Mouse (Mus musculus) erythroid progenitor cell, adult 5-6 weeks (primary cell): ENCODE results near the gene Zfp663. TPM values are rescaled to one million over a fixed set of nuclear protein-coding genes. Genes with fewer than 3 reads are reported as not detected.

ENCODE experiments used
- ATAC-seq: replicated peaks from 2 replicates; pipeline ENCODE4 v1.8.0; 2016; ENCODE audit warnings: moderate number of reproducible peaks, mild to moderate bottlenecking, moderate TSS enrichment, inconsistent platforms; ENCODE audit not compliant: poor library complexity, low FRiP score, severe bottlenecking
- total RNA-seq, 2 experiments: library from RNA; stranded (forward) in 1 of 2; stranded (reverse) in 1 of 2; fragments of 150-400 nt in 1 of 2; fragments of 186-747, 209-891 nt in 1 of 2; gene quantifications; 2 replicates each; pipeline versions ENCODE4 v1.2.3 to v1.2.4; 2015 to 2017; ENCODE audit warnings: low replicate concordance in 2 of 2

Gene Zfp663
- total RNA-seq, 2 experiments from 2014 or later = not detected

DNA sequence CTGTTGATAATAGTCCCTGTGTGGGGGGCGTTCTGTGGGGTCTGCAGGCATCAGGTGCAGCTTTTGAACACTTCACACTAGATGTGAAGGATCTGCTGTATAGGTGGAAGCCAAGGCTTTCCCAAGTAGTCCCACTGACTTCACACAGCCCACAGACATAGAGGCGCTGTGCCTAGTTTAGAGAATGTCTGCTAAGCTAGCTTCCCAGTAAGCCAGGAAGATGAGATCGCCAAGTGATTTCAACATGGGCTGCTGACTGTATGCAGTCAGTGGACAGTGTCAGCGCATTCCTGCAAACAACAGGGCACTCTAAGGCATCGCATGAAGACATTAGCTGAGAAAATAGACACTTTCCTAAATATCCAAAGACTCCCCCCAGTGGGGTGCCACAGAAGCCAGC, 6.9 kb upstream of the Zfp663 start:
- no peak for ATAC-seq

DNA sequence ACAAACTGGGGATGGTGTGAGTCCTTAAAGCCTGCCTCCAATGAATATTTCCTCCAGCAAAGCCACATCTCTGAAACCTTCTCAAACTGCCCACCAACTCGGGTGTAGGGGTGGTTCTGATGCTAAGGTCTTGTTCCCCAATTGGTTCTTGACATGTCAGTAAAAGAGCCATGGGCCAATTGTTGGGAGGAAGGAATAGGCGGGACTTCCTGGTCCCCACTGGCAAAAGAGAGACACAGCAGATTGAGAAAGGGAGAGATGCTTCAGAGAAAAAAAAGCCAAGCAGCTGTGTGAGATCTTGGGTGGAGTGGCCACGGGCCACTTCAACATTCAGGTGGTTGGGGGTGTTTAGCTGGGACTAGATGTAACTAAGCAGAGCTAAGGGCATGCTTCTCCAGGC, 2.5 kb upstream of the Zfp663 start:
- no peak for ATAC-seq

DNA sequence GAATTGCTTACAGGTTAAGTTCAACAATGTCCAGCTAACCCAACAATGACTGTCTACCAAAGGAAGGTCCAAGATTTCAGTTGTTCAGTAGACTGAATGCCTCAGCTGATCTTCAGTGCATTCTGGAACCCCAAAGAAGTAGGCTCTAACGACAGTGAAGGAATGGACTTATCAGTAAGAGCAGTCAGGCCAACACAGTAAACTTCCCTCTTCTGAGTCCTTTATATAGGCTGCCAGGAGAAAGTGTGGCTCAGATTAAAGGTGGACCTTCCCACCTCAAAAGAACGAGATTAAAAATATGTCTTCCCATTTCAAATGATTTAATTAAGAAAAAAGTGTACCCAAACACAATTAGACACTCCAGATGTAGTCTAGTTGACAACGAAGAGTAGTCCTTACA, 1.8 kb upstream of the Zfp663 start:
- ATAC-seq = no peak

DNA sequence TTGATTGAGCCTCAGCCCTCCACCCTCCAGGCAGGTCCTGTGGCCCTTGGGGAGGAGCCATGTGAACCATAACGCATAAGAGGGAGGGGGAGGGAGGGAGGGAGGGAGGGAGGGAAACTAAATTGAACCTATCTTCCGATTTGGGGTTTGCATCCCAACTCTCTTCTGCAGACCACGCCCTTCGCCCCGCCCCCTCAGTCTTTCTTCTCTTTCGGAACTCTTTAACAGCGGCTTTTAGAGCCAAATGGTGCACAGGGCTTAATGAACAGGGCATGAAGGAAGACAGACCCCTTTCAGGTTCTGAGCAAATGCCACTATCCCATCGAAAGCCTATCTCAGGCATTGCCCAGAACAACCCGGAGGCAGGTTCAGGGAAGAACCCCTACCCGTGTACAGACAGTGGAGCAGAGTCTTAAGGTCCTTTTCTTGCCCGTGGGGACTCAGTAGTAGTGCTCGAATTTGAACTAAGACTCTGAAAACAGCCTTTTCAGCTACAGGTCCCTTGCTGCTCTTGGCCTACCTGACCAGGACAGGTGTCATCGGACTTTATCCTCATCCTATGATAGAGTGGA, 575 bp downstream of the Zfp663 start:
- ATAC-seq = no peak

DNA sequence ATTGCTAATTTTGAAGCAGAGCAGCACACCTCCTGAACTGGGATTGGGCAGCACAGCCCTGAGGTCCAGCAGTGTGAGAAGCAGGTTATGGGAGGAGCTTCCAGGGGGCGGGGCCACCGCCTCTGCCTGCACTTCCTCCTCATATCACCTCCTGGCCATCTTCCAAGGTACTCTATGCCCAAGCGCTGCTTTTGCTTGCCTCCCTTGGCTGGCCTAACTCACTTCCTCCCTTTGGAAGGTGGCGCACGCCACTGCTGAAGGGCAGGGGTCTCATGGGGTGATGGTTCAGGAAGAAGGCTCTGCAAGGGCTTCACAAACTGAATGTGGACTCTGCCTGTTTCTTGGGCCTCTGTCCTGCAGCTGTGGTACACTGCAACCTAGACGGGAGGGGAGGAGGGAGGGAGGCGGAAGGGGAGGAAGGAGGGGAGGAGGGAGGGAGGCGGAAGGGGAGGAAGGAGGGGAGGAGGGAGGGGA, 1.4 kb downstream of the Zfp663 start:
- ATAC-seq = no peak

DNA sequence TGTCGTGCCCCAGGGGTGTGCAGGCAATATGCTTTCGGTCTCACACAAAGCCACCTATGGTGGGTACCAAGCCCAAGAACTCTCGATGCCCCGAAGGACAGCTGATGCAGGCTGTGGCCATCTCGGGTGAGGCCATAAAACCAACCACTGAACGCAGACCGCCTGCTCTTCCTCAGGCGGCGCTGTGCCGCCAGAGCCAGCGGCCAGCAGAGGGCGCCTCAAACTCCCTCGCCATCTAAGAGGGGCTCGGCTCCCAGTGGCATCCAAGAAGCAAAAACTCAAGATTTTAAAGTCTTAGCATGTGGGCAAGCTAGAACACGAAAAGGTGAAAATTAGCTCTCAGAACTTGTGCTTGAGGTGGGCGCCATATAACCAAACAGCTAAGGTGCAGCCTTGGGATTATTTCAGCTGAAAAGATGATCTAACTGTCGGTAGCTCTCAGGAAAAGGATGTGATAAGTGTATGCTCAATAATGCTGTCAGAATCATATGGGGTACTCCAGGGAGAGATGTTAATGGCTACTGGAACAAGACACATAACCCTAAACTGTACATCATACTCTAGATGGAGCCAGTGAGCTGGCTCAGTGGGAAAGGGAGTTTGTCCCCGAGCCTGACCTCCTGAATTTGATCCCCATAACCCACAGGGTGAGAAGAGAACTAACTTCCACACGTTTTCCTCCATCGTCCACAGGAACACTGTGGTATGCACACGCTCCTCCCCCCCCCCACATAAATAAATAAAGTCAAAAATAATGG, 4.0 kb downstream of the Zfp663 start:
- ATAC-seq = peak; percentile 57

DNA sequence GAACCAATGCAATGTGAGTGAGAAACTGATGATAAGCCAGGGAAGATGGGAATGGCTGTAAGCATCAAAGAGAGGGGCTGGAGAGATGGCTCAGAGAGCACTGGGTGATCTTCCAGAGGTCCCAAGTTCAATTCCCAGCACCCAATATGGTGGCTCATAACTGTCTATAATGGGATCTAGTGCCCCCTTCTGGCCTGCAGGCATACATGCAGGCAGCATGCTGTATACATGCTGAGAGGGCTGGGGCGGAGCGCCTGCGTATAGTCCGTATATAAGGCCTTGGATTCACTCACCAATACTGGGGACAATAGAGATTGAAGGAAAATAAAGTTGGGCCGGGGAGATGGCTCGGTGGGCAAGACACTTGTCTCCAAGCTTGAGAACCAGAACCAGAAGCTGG, 5.2 kb downstream of the Zfp663 start:
- no peak for ATAC-seq

DNA sequence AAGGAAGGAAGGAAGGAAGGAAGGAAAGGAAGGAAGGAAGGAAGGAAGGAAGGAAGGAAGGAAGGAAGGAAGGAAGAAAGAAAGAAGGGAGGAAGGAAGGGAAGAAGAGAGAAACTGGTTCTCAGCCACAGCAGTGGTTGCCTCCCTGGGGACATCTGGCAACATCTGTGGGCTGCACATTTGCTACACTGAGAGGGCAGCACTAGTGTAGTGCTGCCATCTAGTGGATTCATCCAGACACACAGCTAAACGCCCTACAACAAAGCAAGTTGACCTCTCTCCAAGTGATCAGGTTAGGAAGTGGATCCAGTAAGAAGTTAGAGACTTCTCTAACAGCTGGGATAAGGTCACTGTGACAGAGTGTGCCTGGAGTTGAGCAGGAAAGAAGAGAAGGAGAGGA, 7.7 kb downstream of the Zfp663 start:
- ATAC-seq = no peak

DNA sequence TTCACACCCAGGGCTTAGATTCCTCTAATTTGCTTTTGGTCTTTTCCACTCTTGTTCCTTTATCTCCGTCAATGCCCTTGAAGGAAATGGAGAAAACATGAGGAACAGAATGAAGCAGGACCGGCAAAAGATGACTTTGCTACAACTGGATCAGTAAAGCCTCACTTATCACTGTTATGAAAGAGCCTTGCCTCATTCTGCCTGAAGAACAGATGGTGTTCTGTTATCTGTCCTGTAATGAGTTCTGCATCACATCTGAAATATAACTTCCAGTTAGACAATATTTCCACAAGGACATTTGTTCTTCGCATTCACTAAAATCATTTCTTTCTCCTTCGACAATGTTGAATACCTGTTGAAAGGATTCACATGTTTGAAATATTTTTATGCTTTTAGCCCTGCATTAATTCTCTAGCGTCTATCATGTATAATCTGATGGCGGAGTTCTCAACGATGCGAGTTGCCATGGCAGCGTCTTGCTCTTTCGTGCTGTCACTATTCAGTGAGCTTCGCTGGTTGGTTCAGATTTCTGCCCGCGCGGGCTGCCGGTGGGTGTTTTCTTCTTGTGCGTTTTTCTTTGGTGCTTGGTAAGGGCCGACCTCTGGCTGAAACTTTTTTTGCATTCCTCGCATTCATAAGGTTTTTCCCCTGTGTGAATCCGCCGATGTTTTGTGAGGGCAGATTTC, 16.6 kb downstream of the Zfp663 start:
- no peak for ATAC-seq

DNA sequence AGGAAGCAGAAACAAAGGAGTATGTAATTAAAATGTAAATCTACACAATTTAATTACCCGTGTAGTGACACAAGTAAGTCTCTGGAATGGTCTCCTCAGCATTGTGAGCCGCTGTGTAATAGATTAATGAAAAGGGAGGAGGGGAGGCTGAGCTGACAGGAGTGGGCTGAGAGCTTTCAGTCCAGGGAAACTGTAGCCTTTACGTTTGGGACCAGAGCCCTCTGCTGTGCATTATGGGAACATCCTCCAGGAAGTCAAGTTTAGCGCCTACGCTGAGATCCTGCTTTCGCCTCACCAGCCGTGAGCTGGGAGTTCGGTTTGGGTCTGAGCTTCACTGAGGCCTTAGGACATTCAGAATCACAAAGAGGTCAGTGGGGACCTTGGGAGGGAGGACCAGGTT, 19.1 kb downstream of the Zfp663 start:
- ATAC-seq = no peak

DNA sequence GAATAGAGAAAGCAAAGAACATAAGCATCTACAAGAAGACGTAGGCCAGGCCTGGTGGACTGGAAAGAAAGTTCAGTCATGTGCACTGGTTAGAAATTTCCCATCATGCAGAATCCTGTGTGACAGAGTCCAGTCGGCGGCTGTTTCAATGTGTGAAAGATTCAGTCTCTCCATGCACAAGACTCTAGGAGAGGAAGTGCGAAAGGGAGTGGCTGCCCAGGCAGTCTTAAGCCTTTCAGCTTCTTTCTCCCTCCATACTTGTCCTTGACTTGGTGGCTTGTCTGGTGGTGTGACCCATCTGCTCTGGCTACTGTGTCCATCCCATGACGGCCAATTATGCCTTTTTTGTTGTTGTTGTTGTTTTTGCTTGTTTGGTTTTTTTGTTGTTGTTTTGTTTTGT, 22.3 kb downstream of the Zfp663 start:
- no peak for ATAC-seq

DNA sequence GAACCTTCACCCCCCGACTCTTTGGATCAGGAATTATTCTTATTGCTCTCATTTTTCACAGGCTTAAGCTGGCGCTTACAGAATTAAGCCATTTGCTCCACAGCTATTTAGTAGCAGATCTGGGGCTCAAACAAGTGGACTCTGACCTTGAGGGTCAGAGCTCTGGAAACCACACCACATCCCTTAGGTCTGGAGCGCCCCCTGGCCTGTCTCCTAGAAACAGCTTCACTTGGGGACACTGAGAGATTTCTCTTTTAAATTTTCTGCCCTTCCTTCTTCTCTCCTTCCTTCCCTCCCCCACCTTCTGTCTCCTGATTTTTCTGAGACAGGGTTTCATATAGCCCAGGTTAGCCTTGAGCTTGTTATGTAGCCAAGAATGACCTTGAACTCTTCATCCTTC, 31.3 kb downstream of the Zfp663 start:
- no peak for ATAC-seq

DNA sequence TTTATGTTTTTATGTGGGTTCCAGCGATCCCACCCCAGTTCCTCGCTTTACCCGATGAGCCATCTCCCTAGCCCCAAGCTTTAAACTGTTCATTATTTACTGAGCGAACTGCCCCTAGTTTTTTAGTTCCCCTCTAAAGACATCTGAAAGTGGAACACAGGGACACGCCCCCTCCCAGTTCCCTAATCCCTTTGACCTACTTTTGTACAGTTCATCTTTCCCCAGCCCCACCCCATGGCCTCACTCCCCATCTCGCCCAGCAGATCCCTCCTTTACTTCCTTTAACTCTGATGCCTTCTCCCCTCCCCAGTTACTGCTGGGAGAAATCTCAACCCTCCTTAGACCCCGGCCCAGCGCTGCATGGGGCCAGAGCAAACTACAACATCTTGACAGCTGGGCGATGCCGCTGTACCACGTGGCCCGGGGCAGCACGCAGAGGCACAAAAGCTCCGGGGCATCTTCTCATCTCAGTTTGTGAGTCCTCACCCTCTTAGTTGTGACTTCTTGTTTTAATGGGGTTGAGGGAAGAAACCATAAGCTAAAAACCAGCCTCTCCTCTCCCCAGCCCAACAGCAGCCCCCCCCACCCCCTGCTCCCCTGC, 35.8 kb downstream of the Zfp663 start:
- no peak for ATAC-seq

DNA sequence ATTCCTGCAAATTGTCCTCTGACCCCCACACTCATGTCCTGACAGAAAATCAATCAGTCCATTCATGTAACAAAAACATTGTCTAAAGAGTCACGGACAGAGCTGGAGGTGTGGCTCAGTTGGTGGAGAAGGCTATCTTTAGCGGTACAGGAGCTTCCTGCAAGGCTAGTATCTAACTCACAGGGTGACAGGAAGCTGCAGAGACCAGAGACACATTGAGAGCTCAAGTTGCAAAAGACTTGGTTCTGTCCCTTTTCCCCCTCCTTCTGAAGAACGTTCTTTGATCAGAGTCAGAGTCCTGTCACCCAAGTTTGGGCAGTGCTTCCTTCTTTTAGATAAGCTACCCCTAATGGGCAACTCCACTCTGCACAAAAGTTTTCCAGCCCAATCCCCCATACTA, 38.8 kb downstream of the Zfp663 start:
- no peak for ATAC-seq

DNA sequence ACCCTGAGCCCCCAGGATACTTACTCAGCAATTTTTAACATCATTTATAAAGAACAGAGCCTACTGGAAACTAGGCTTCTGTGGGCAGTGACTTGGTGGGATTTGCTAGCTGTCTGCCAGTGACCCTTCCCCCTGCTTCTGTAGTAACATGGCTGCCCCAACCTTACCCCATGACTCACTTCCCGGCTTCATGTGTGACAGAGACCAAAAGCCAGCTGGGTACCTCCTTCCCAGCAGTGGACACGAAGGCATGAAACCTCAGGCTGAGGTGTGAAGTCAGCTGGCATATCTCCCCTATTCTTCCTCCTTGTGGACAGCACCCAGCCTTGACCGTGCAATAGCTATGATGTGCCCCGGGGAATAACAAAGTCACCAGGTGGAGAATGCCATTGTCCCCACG, 39.8 kb downstream of the Zfp663 start:
- ATAC-seq = no peak

DNA sequence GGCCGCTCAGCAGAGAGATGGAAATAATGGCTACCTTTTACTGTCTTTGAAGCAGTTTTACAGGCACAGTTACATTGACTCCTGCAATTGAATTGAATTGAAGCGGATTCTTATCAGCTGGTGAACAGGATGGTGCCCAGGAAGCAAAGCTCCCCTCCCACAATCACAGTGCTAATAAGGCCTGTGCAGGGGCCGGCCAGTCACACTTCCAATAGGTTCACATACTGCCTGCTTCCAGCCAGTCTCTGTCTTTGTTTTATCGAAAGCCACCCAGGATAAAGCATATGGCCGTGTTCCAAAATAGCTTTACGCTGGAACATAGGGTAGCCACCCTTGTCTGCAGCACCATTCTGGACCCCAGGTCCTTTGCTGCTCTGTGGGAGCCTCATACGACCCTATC, 41.1 kb downstream of the Zfp663 start:
- ATAC-seq = no peak

DNA sequence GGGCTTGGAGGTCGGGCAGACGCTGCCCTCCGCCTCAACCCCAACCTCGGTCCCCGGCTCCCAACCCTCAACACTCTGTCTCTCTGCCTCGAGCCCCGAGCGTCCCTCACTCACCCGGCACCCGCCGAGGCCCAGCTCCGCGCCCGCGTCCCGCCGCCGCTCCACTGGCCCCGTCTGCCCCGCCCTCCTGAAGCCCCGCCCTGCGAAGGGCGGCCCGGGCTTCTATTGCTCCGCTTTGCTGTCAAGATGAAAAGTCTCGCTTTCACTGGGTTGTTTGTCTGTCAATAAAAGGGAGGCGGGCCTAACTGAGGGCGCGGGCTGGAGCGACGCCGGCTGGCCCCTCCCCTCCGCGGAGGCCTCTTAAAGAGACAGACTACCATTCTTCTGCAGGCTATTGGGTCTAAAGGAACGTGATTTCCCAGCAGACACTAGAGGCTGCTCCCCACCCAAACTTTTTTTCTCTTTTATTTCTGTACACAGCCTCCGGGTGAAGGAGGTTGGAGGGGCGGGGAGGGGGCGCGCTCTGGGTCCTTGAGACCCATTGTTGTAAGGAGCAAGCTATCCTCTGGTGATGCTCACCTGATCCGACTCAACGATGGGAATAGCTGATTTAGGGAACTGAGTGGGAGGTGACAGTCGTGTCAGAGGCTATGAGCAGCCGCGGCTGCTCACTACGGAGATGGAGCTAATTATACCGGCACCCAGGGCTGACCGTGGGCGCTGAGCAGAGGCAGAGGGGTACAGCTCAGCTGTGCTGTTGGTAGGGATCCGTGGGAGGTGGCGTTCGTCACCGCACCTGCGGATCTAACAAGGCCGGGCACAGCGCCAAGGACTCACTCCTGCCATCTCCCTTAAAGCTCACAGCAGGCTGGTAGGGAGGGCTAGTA, 42.0 kb downstream of the Zfp663 start, which contains the start of gene Elmo2:
TSS of gene Elmo2 (minus strand) at position 176 of the 887 bp plus-strand sequence.
- peak; percentile 97 for ATAC-seq

DNA sequence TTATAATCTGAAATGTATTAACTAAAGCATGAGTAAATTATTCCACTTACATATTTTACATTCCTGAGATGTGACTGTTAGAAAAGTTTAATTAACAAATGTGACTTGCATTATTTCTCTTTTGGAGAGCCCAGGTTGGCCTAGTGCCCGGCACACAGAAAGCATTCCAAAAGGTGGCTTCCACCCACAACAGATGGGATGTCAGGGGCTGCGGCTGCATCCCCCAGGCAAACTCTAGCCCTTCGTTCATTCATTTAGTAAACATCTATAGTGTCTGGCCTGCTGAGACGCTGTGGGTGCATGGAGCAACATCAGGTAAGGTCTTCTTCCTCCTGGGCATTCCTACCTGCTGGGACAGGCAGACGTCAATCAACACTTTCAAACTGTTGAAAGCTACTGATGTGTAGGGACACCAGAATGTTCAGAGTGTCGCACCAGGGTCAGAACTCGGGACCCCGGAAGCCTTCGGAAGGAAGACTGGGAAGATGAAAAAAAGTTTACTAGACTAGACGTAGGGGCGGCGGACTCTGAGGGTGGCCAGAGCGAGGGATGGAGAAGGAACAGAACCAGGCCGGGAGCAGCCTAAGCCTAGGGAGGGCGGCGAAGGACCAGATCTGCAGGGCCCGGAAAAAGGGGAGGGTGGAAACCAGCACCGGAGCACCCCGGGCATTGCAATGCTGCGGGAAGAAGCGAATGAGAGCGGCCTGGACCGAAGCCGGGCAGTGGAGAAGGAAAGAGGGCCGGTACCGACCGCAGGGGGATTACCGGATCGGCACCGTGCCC, 42.8 kb downstream of the Zfp663 start:
- ATAC-seq = peak; percentile 30

DNA sequence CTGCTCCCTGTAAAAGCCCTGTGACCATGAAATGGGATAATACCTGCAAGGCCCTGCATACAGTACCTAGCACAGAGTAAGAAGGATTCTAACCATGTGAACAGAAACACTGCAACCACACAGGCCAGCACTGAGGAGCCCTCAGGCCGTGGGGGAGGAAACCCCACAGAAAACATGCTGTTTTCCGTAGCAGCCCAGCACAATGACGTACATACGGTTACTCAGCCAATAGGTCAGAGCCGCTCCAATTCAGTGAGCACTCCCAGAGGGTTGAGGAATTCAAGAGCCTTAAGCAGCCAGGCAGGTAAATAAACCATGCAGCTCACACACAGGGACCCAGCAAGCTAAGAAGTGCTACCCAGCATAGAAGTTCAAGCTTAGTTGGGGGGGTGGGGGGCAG, 44.6 kb downstream of the Zfp663 start:
- no peak for ATAC-seq
